Mouse (Mus musculus) right cerebral cortex, adult 18-20 months (tissue): ENCODE data around the gene Map4k4.

Source experiments
- DNase-seq: peaks from one replicate; pipeline ENCODE4 v3.0.0; 2022; ENCODE audit warnings: mixed read lengths

Map4k4 gene

DNA sequence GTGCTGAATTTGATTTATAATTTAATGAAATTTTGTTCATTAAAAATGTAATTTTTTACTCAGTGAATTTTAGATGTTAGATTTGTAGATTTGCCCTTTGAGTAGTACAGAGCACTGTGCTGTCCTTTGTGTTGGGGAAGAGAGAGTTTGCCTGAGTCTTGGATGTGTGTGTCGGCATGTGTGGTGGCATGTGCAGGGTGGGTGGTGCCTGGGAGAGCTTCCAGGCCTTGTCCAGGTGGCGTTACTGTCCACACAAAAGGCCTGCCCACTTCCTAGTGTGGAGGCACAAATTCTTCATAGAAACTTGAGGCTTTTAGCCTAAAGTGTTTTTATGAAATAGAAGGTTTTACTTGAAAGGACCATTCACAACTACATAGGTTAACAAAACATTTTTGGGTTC lies 36.2 kb downstream of the Map4k4 start:
- DNase-seq: no peak

DNA sequence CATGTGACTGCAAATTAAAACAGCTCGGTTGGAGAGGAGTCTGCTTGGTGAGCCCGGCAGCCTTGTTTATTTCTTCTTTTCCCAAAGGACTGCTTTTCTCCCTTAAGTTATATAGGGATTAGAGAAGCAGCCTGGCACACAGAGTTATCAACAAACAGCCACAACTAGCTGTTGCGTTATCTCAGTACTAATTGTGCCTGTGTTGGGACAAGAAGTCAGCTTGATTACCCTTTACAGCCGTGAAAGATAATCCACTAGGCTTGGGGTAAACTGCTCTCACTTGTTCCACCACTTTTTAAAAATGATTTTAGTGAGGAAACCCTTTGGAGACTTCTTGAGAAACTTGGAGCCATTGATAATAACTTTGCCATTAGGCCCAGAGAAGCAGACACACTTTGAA lies 36.9 kb downstream of the Map4k4 start:
- no peak for DNase-seq

DNA sequence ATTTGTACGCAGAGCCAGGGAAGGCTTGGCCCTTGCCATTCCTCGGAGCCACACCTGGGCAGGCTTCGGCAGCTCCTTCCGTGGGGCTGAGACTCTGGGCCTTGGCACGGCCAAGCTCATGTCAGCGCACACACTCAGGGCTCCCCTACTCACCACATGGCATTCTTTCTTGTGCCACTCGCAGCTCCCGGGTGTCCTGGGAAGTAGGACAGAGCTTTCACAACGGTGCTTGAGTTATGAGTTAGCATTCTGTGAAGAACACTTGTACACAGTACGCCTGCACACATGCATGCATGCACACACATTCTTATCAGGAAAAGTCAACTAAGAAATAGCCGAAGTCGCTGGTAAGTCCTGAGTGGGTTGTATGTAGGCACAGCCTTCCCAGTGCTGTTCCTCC lies 38.7 kb downstream of the Map4k4 start:
- no peak for DNase-seq

DNA sequence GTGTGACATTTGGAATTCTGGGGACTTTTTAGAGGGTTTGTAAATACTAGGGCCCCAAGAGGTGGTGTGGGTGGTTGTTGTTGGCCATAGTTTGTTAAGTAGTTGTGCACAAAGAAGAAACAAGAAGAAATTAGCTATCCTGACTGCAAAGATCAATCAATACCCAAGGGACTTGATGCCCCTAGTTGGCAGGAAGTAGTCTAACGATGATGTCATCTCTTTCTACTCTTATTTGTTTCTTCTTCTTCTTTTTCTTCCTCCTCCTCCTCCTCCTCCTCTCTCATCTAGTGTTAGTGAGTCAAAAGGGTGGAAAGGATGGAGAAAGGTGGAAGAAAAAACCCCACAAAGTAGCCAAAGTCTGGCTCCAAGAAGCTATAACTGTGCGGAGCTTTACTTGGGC lies 39.6 kb downstream of the Map4k4 start:
- no peak for DNase-seq

DNA sequence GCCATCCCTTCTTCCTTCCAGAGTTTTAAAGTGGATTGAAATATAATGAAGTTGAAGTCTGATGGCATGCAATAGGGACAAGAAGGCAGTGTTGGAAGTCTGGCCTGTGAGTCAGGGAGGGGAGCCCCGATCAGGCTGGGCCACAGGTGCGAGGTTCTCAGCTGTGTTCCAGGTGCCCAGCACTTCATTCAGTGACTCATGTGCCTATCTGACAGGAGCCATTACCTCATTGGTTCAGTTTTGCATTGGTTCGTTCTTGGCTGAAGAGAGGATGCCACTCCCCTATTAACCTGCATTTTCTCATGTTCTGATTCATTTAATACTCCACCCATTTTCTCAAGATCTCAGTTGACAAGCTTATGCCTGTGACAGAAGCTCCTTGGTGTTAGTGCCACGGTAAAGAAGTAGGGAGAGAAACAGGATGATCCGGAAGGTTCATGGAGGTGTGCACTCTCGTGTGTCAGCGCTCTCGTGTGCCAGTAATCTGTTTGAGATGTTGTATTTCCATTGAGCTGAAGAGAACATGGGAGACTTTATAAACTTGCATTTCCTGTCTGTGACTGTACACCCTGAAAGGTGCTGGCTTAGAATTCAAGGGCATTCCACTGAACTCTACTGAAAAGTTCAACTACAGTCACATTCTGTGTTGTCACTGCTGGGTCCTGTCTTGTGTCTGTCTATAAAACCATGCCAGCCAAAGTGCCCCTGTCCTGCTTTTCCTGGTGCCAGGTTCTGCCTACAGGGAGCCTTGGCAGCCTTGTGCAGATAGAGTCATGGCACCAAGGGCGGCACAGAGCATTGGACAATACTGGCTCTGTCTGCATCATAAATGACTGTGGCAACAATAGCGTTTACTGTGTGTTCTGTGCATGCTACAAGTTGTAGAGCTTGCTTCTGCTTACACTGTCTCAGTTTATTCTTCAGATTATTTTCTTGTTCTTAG lies 40.8 kb downstream of the Map4k4 start:
- DNase-seq: peak; percentile 48

DNA sequence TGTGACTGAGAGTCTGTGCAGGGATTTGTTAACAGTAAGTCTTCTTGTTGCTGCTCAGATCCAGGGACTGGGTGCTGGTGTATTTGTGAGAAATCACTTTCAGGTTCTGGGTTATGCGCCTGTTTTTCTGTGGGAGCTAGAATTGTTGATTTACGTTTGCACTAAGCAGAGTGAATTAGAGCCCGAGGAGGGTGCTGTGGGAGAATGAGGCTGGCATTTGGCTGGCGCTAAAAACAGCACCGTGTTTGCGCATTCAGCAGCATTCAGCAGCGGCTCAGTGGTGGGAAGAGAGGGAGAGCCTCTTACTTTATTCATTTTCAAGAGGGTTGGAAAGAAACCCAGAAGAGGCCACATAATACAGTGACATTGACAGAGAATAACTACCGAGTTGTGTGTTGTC lies 42.2 kb downstream of the Map4k4 start:
- DNase-seq: peak; percentile 88

DNA sequence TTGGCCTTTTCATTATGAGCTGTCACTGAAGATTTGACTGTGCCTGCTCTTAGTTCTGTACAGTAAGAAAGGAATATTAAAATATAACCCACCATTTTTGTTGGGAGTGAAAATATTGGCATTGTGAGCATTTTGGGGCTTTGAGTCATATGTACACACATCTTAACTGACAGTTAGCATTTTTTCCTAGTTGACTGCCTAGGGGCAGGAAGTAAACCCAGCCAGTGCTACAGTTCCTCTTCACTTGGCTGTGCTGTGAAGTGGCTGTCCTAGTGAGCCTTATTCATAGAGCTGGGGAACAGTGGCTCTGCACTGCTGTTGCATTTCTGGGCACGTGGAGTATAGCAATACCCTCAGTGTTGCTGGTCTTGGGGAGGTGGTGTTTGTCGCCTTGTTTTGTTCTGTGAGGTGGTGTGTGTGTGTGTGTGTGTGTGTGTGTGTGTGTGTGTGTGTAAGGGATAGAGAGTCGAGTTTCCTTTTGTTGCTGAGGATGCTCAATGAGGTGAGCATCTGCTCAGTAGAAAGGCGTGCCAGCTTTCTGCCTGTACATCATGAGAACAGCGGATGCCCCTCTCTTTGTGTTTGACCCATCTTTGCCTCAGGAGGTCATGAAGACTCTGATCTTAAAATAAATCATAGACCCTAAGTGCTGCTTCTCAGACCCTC lies 43.7 kb downstream of the Map4k4 start:
- DNase-seq: no peak

DNA sequence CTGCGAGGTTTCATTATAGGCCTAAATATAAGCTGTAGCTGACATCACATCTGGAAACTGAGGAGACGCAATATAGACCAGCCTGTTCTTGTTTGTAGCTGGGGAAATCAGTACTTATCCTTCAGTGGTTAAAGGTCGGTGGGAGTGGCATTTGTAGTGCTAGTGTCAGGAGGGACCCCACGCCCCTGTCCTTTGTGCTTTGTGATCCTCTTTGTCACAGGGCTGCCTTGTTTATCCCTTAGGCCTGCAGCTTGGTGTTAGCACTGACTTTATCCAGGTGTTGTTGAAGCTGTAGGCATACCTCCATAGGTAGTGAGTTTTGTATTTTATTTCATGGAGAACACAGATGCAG lies 44.2 kb downstream of the Map4k4 start:
- no peak for DNase-seq

DNA sequence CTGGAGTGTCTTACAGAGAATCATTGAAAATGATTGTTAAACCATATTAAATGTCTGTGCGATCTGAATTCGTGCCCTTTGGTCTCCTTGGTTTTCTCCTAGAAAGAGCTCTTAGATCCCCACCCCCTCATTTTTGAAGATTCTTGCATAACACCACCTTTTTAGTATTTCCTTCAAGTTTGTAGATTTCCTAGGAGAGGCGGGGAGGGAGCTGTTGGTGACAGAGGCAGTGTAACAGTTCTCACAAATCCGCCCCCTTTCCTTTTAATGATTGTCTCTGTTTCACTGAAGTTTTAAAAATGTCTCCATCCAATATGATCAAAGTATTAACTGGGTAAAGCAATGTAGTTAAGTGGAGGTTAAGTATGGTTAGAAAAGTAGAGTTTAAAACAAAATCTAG lies 45.7 kb downstream of the Map4k4 start:
- DNase-seq: no peak

DNA sequence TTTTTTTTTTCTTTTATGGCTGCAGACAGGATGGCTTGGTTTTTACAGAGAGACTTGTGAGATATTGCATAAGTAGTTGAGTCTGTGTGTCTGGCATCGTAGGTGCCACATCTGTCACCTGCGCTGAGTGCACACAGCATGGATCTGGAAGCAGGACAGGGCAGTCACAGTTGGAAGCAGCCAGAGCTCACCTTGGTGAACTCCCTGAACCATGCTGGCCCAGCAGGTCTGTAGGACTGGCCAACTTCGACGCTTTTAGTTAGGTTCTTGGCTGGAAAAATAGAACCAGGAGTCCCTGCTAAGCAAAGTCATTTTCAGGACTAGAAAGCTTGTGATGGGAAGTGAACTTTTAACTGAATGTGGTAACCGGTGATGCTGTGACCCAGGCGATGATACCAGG lies 46.5 kb downstream of the Map4k4 start:
- DNase-seq: no peak

DNA sequence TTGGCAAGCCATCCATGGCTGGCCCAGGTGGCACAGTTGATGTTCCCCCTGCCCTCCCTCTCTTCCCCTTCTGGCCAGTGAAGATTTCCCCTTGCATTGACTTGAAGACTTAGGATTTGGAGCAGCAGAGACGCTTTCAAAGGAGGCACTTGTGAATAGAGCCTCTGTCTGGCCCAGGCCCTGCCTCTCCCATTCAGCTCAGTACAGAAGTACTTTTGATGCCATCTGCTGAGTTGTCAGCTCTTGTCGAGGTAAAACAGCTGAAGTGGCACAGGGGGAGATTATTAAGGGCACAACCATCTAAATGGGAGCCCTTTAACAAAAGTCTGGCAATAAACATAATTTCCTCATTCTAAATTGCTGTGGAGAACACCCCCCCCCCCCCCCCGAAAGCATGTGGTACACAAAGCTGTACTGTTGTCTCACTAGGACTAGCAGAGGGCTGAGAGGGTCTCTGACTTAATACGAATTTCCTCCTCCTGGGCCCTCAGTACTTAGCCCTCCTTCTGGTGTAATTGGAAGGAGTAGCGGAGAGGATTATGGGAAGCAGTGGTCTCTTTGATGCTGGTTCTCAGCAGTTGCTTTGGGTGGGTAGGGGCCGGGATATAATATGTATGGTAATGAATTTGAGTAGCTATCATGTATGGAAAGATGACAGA lies 47.1 kb downstream of the Map4k4 start:
- DNase-seq: no peak

DNA sequence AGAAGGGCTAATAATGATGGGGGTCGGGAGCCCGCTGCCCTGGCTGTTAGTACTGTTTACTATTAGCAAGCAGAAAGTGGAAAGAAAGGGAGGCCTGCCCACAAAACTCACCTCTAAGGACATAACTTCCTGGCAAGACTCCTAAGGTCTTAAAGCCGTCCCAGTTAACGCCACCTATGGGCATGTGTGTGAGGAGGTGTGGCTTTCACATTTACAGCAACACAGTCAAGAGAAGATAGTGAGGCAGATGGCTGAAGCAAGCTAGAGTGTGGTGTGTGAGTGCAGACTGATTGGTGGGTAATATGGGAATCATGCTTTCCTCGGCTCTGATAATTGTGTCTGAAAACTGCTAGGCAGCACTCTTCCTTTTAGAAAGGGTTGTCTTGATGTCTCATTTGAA lies 48.5 kb downstream of the Map4k4 start:
- DNase-seq: no peak

DNA sequence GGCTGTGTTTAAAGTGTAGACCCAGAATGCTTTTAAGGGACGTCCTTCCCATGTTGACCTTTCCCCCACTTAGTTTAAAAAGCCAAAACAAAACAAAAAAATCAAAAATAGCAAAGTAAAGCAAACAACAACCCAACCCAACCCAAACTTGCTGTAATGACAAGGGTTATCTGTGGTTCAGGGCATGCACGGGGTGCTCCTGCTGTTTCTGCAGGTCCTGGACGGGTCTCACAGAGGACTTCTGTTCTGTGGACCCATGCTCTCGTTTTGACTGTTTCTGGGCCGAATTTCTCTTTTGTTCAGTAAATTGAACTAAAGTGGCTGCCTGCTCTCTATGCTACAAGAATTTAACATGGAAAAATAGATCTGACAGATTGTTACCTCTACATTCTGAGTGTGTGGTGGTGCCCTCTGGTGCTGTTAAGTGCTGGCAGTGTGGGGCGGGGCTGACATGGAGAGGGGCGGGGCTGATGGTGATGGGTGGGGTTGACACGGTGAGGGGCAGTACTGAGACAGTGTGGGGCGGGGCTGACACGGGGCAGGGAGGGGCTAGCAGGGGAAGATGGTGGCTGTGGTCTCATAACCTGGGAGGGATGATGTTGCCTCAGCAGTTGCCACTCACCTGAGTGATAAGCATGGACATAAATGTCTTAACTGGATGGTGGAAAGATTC lies 49.2 kb downstream of the Map4k4 start:
- DNase-seq: no peak

DNA sequence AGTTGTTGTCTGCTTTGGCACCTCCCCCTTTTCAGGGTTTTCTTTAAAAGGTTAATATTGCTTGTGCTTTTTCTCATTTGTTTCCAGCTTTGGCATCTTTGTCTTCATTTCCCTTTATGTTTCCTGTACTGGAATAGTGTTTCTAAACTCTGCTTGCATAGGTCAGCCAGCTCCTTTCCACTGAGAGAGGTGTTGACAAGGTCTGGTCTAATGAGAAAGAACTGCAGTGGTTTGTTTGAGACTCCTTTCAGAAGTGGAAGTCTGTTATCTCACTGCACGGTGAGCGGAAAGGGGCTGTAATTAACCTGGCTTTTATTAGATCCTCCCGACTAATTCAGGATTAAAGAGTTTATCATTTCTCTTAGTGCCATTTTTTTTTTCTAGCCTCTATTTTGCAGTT lies 49.9 kb downstream of the Map4k4 start:
- no peak for DNase-seq

DNA sequence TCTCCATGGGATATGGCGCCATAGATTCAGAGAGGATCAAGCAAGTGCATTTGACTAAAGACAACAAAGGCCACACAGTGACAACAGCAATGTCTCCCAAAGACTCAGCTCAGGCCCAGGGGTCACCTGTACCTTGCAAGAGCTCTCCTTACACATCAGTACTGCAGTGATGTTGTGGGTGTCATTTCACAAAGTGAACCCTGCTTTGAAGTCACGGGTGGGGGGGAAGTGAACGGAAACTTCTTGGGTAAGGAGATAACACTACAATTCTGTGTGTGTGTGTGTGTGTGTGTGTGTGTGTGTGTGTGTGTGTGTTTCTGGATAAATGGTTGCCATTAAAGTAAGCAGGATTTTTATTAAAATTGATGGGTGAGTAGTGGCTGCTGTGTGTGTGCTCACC lies 53.9 kb downstream of the Map4k4 start:
- DNase-seq: no peak

DNA sequence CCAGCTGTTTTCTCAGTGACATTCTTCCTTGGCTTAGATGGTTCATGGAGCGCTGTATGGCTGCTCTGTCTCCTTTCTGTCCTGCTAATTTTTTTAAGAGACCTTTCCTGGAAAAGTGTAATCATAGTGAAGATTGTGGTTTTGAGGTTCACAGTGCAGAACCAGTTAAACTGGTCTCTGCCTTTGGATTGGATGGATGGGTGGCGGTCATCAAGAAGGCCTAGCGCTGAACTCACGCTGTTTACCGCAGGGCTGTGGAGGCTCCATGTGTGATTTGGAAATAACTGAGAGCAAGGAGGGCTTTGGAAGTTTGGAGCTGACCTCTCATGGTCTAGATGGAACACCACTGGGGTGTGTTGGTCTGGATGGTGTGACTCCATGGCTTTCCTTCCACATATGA lies 56.0 kb downstream of the Map4k4 start:
- DNase-seq: no peak

DNA sequence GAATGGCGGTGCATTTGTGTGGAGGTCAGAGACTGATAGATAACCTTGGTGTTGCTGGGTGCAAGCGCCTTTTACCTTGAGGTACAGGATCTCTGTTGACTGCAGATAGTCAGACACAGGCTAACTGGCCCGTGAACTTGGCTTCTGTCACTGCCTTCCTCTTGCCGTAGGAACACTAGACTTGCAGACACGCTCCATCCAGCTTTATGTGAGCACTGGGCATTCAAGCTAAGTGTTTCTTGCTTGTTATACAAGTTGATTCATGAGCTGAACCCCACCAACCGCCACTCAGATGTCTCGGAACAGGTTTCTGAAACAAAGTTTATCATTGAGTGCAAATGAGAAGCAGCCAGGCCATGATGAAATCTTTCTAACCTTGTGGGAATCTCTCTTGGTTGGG lies 57.3 kb downstream of the Map4k4 start:
- DNase-seq: no peak

DNA sequence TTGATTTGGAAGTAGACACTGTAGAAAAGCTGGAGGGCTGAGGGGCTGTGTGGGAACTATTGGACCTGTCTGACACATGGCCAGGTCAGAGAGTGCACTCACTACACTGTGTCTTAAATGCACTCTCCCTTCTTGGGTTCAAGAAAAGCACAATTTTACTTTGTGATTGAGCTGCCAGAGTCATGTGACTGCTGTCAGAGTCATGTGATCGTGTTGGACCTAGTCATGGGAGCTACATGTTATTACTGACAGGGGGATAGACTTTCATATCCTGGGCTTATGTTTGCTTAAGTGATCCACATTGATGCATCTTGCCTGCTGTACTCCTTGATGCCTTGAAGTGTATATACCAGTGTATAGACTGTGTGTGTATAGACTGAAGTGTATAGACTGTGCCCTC lies 59.9 kb downstream of the Map4k4 start:
- no peak for DNase-seq

DNA sequence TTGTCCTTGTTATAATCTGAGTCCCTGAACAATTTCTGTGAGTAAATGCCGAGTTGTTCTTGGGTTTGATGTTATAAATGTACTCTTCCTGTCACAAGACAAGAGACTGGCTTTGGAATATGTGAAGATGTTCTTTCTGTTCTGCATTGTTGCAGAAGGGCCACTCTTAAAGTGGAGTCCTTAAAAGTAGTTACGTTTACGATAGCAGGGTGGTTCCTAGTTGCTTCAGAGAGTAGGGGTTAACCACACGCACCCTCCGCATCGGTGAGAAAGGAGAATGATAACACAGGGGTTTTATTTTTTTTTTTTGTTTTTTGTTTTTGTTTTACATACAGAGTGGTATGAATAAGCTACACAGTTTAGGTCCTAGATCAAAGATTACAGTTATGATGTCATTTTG lies 60.4 kb downstream of the Map4k4 start:
- no peak for DNase-seq

DNA sequence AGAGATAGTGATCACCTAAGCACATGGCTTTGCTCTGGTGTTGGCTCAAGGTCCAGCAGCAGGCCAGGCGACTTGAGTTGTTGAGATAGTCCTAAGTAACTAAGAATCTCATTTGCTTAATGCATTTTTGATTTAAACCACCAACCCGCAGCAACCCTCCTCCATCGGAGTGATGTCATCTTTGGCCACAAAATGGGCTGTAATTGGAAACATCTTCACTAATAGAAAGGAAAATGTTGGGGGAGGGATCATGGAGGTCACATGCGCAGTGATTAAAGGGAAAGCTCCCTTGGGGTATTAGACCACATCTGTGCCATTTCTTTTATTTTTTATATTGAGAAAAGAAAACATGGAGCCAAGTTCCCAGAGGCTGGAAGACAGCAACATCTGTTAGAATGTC lies 61.6 kb downstream of the Map4k4 start:
- no peak for DNase-seq

DNA sequence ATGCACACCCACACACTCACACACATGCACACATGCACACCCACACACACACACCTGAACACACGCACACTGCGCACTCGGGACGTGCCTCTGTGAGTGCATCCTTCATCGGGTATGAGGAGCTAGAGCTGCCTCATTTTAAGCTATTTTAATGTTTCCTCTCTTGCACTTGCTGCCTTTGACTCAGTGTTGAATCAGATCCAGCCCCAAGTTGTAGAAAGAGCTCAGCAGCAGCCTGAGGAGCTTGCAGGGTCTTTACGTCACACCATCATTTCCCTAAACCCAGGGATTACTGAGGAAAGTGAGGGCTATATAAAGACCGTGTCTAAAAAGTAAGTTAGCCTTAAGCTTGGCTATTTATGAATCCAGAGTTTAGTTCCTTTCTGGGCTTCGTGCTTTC lies 62.1 kb downstream of the Map4k4 start:
- DNase-seq: peak; percentile 76

DNA sequence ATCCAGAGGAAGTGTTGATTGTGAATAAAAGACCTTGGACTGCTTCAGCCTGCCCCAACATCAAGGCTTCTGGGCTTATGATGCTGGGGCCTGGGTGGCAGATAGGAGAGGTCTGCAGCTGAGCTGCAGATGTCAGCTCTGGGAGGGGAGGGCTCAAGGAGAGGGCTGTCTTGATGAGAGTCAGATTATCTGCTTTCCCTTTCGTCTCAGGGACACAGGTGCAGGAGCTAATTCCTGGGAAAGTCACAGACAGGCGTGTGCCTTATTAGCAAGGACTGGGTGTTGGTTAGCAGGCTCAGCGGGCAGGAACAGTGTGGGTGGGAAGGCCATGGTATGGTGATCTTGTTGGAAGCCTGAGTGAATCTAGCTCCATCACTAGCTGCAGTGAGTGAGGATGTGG lies 63.1 kb downstream of the Map4k4 start:
- DNase-seq: no peak

DNA sequence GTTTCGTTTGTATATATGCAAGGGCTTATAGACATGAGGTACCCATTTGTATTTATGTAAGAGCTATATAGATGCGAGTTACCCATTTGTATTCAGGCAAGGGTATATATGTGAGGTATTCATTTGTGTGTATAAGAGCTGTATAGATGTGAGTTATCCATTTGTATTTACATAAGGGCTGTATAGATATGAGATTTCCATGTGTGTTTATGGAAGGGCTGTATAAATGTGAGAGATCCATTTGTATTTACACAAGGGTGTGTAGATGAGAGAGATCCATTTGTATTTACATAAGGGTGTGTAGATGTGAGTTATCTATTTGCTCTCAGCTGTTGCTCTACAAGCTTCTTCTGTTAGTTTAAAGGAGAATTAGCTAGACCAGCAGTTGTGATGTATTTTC lies 63.7 kb downstream of the Map4k4 start:
- no peak for DNase-seq

DNA sequence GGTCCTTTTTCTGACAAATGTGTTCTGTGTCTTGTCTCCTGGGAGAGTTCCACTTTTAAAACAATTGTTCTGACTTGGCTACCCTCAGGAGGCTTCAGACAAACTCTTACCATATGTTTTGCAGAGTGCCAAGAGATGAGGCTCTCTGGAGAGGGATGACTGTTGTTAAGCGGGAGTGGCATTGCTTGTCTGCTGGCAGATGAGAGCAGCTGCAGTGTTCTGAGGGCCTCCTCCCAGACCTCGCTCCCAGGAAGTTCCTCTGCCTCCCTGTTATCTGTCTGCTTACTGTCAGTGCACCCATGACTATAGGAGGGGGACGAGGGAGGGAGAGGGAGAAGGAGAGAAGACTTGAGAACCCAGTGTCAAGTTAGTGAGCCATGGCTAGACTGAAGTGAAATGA lies 64.7 kb downstream of the Map4k4 start:
- no peak for DNase-seq
